Mouse (Mus musculus): ENCODE measurements around the gene Gprin3.
"Not testable (repeated sequence)": the region's sequence is repeated elsewhere in the genome, so short reads cannot be mapped to it uniquely, and the experiment has no call there.

The Gprin3 gene

DNA sequence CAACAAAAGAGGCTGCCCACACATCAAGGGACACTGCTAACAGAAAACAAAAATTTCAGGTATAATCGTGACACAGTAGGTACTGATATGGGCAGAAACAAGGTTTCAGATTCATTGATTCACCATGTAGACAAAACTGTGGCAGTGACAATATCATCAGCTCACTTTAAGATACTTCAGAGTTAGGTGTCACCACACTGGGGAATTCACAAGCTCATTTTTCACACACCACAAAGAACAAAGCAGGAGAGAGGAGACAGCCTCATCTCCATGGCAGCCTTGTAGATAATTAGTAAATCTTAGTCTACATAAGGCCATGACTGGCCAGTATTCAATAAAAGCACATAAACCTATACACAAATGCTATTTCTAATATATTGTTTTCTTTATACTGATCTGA, 77.4 kb downstream of the Gprin3 start:
- no peak for DNase-seq (ENCODE audit: low read depth)

DNA sequence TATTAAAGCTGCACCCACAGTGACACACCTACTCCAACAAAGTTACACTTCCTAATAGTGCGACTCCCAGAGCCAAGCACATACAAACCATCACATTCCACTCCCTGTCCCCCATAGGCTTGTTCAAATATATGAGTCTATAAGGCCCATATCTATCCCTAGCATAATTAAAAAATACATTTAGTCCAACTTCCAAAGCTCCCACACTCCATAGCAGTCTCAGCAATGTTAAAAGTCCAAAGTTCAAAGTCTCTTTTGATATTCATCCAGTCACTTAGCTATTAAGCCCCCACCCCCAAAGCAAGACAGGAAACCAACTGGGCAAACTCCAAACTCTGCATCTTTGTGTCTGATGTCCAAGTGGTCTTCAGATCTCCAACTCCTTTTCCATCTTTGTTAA, 84.9 kb downstream of the Gprin3 start:
- no peak for DNase-seq (ENCODE audit: low read depth)

DNA sequence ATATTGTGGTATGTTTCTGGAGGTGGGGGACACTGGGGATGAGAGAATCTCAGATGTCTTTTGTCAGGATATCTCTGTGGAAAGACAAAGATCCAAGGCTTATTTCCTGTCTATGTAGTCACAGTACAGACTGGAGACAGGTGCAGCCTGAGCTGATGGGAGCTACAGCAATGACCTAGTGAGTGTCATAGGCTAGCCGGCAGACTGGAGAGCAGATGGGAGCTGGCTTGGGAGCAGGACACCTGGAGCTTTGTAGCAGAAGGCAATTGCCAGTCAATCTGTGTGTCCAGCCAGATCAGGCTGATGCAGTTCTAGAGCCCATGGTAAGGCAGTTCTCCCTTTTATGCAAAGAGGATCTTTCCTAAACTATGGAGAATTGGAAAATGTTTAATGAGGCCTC, 97.8 kb downstream of the Gprin3 start:
- DNase-seq (ENCODE audit: low read depth) = no peak

DNA sequence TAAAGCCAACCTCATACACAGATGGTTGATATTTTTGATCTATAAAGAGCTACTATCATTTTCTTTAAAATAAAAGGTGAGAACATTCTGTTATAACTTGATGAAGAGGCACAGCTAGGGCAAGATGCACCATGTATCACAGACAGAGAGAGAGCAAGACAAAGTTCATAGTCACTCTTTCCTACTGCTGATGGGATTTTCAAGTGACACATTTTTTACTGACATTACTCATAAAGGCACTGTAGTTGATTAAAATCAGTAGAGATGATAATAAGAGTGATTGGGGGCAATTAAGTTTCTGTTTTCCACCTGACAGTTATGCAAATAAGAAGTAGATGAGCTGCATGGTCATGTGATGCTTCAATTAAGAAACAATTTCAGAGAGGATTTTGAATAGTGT, 110.2 kb downstream of the Gprin3 start:
- no peak for DNase-seq (ENCODE audit: low read depth)

DNA sequence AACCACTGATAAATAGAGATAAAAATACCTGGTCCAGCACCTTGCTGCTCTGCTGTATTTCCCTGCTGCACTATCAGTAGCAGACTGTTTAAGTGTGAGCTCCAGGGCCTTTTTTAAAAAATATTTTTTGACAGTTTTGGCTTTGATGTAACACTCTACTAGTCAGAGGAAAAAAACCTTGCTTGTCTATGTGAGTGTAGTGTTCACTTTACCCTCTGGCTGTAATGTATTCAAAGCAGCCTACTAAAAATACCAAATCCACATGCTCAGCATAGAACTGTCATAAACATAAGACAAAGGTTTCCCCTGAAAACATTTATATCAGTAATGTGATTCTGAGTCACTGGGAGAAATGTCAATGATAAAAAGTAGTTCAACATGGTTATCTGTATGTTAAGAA, 111.0 kb downstream of the Gprin3 start:
- no peak for DNase-seq (ENCODE audit: low read depth)

DNA sequence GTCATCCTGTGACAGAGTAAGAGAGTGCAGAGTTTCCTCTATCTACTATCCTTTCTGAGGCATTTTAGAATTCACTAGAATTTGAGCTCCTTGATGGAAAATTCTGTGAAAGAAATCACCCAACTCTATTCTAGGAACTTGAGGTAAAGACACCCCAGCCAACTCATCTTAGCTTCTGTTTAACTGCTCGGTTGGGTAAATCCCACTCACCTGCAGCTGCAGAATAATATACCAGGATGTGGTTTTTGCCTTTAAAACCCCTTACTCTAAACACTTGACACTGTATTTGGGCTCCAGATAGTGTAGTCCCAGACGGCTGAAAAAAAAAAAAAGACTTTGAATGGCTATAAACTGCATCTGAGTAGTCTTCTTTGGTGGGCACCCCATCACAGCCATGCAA, 112.9 kb downstream of the Gprin3 start:
- DNase-seq (ENCODE audit: low read depth) = no peak

DNA sequence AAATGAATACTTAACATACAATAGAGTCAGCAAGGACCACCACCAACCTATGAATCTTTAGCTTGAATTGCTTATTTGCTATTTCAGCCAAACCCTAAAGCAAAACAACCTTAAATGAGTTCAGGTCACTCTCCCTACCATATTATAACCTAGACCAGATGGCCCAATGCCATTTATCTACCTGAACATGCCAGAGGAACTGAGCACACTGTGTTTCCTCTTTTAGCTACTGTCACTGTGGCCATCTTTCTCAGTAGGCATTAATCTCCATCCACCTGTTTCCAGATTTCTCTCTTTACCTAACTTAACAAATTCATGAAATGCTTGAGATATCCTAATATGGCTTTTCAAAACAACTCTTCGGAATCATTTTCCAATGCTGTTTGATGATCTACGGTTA, 114.9 kb downstream of the Gprin3 start:
- no peak for DNase-seq (ENCODE audit: low read depth)

DNA sequence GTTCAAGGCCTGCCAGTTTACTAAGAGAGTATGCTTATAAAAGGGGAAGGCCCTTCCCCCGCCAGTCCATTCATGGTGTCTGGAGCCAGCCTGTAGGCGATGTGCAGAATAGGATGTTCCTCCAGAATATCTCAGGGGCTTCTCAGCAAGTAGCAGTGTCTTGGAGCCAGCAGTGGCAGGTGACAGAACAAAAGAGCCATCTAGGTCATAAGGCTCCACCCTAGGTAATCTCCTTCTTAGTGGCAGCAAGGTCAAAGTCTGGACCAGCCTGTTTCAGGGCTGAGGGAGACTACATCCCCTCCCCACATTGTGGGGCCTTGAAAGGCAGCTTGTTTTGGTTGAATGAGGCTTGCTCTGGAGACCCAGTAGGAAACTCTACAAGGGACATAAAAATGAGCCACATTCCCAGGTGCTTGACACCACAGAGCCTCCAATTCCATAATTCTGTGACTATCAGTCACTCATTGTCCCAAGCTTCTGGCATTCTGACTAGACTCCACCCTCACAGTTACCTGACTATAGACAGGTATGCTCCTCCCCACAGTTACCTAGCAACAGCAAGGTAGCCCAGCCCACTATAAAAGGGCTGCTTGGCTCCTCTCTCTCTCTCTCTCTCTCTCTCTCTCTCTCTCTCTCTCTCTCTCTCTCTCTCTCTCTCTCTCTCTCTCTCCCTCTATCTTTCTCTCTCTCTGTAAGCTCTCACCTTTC, 121.7 kb downstream of the Gprin3 start:
- DNase-seq (ENCODE audit: low read depth) = not testable (repeated sequence)

DNA sequence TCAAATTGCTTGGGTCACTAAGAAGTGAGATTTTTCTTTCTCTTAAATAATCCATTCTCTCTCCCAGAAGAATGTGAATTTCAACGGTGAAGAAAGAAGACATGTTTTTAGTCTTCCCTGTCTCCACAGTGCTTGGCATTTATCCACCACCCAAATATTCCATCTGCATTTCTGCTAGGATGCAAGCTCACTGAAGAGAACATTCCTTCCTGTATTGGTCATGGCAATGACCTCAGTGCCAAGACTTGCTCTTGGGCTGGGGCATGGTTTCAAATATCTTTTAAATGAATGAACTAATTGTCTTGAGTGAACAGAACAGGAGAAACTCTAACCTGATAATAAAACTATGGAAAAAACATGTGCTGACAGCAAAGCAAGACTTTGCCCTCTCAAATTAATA, 123.1 kb downstream of the Gprin3 start:
- DNase-seq (ENCODE audit: low read depth) = peak; percentile 89

Measured in NIH3T3 (cell line).